Mouse (Mus musculus): Measurements from ENCODE around the gene Slc44a4. TPM values are rescaled to one million over a fixed set of nuclear protein-coding genes. Genes with fewer than 3 reads are reported as not detected.

Slc44a4 gene
- polyA plus RNA-seq (2017; shearing (Covaris generic)) = not detected

GRCm38 (mm10) chr17:34913930-34914665 lies at the start of gene Slc44a4:
TSS of gene Slc44a4 (plus strand) at chr17:34914466.

DNA sequence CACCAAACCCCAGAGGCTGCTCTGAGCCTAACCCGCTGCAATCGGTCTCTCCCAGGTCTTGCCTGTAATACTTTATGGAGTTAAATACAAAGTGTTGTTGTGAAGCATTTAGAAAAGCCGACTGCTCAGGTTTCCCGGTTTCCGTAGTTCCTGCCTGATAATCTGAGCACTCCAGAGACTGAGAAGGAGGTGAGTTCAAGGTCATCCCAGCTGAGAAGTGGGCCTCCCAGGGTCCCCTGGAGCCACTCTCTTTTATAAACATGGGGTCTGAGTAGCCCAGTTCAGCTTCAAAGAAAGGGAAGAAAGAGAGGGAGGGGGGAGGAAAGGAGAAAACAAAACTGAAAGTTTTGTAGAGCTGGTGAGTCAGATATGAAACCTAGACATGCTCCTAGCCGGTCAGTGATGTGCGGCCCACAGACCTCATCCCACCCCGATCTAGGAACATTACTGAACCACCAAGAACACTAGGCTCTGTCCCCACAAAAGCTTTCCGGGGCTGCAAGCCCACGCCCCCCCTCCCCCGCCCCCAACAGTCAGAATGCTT lies 34.9 kb upstream of the Slc44a4 start, which contains the start of gene Zbtb12:
Zbtb12 (plus strand) TSS at position 148 of the 544 bp plus-strand sequence.

DNA sequence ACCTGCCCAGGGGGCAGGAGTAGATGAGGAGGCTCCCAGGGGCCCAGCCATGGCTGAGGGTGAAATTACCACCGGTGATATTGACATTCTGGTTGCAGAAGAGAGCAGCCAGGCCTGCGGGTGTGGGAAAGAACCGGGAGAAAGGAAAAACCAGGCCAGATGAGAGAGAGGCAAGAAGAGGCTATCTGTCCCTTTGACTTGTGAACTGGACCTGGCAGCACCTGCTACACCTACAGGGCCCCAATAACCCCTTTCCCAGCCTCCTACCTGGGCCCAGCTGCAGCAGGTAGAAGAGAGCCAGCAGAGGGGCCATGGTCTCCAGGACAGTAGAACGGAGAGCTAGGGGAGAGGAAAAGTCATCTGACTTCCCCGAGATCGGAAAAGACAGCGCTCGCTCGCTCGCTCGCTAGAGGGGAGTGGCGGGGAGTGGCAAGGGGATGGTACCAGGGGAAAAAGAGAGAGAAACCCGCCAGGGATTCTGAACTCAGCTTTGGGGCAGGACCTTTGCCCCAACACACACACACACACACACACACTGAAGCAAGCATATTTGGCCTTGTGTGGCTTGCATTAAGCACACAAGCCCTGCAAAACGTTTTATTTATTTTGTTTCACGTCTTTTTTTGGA lies 32.5 kb upstream of the Slc44a4 start, which contains the start of gene Gm20547:
Gm20547 (minus strand) TSS at position 360 of the 628 bp plus-strand sequence.

GRCm38 (mm10) chr17:34898160-34898586 lies 16.1 kb upstream of the Slc44a4 start, which contains the start of the genes C2 and Ehmt2:
TSS of gene C2 (minus strand) at chr17:34898265.
TSS of gene Ehmt2 (plus strand) at chr17:34898469.

DNA sequence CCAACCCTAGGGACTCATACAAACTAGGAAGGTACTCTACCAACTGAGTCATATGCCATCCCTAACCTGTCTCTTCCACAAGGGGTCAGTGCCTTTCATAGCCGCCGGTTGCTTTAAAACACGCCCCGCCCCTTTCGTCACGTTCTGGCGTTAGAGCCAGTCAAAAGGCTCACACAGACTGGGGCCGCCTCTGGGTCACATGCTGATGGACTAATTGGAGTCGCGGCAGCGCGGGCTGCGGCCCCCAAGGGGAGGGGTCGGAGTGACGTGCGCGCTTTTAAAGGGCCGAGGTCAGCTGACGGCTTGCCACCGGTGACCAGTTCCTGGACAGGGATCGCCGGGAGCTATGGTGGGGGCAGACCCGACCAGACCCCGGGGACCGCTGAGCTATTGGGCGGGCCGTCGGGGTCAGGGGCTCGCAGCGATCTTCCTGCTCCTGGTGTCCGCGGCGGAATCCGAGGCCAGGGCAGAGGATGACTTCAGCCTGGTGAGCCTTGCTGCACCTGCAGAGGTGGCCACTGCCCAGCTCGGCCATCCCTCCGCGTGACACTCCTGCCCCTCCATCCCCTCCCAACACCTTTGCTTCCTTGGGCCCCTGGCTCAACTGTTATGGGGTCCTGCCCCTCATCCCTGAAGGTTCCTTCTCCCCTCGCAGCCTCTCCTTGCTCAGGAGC lies 16.9 kb downstream of the Slc44a4 start, which contains the start of gene Neu1:
Neu1 (plus strand) TSS at position 193 of the 674 bp plus-strand sequence.

DNA sequence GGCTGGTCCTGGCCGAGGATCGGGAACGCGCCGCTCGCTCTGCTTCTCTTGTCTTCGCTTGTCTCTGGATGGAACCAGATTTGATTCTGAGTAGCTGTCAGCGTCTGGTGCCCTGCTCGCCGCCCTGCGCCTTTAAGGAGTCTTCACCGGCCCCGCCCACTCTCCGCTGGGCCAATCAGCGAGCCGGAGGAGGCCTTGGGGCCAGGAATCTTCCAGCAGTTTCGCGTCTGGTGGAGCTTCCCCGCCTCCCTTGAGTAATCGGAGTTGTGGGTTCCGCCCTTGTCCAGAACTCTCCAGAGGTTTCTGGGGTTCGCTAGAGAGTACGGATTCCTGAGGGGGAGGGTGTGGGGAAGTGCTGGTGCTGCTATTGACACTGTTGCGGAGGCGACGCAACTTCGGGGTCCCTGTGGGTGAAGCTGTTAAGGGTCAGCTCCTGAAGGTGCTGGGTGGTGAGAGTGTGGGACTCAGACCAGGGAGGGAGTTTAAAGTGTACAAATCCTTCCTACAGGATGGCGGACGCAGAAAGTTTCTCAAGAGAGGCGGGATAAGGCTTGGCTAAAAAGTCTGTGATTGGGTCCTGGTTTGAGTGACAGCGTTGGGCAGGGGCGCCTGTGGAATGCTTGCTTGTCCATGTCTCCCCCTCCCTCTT lies 45.0 kb downstream of the Slc44a4 start, which contains the start of gene Hspa1b:
Hspa1b (minus strand) TSS at position 109 of the 649 bp plus-strand sequence.

GRCm38 (mm10) chr17:34969822-34970221 lies 55.6 kb downstream of the Slc44a4 start, which contains the start of gene Gm20481:
TSS of gene Gm20481 (plus strand) at chr17:34969912.

GRCm38 (mm10) chr17:34972069-34972749 lies 57.9 kb downstream of the Slc44a4 start, which contains the start of the genes Hspa1a and Hspa1l:
TSS of gene Hspa1a (minus strand) at chr17:34972156.
TSS of gene Hspa1l (plus strand) at chr17:34972703.

Other genes starting within 250 kb of the Slc44a4 start
- under 1 TPM in 1 of 2 experiments, not detected in 1; 0.07 TPM for gene Tnxb, start 243.9 kb upstream of the Slc44a4 start, polyA plus RNA-seq (2017; shearing (Covaris generic))
- 1 to 10 TPM in 1 of 2 experiments, not detected in 1; 3.0 TPM for gene C4b, start 170.6 kb upstream of the Slc44a4 start, polyA plus RNA-seq (2017; shearing (Covaris generic))
- not detected for gene Cyp21a1, start 109.9 kb upstream of the Slc44a4 start, polyA plus RNA-seq (2017; shearing (Covaris generic))
- 10 to 100 TPM; 37.4 to 47.4 TPM for gene Stk19, start 77.5 kb upstream of the Slc44a4 start, polyA plus RNA-seq (2017; shearing (Covaris generic))
- 10 to 100 TPM; 47.0 to 49.6 TPM for gene Dxo, start 77.4 kb upstream of the Slc44a4 start, polyA plus RNA-seq (2017; shearing (Covaris generic))
- 100 to 1,000 TPM in 1 of 2 experiments, 10 to 100 TPM in 1; 81.8 to 107 TPM for gene Skiv2l, start 64.3 kb upstream of the Slc44a4 start, polyA plus RNA-seq (2017; shearing (Covaris generic))
- gene Nelfe, start 64.1 kb upstream of the Slc44a4 start, polyA plus RNA-seq (2017; shearing (Covaris generic)) = 10 to 100 TPM; 37.9 to 46.0 TPM
- gene Cfb, start 51.9 kb upstream of the Slc44a4 start, polyA plus RNA-seq (2017; shearing (Covaris generic)) = 1 to 10 TPM; 1.8 to 8.9 TPM
- gene Zbtb12, start 35.0 kb upstream of the Slc44a4 start, polyA plus RNA-seq (2017; shearing (Covaris generic)) = under 1 TPM; 0.16 to 0.74 TPM
- not detected for gene Gm20547, start 32.4 kb upstream of the Slc44a4 start, polyA plus RNA-seq (2017; shearing (Covaris generic))
- gene C2, start 16.2 kb upstream of the Slc44a4 start, polyA plus RNA-seq (2017; shearing (Covaris generic)) = 1 to 10 TPM; 1.6 to 4.0 TPM
- gene Ehmt2, start 16.0 kb upstream of the Slc44a4 start, polyA plus RNA-seq (2017; shearing (Covaris generic)) = 10 to 100 TPM; 60.3 to 72.7 TPM
- gene Neu1, start 16.8 kb downstream of the Slc44a4 start, polyA plus RNA-seq (2017; shearing (Covaris generic)) = 10 to 100 TPM; 55.1 to 60.0 TPM
- 10 to 100 TPM in 1 of 2 experiments, under 1 TPM in 1; 0.70 to 78.1 TPM for gene Hspa1b, start 44.8 kb downstream of the Slc44a4 start, polyA plus RNA-seq (2017; shearing (Covaris generic))
- gene Gm20481, start 55.4 kb downstream of the Slc44a4 start, polyA plus RNA-seq (2017; shearing (Covaris generic)) = 1 to 10 TPM in 1 of 2 experiments, not detected in 1; 2.5 TPM
- 10 to 100 TPM in 1 of 2 experiments, not detected in 1; 18.3 TPM for gene Hspa1a, start 57.7 kb downstream of the Slc44a4 start, polyA plus RNA-seq (2017; shearing (Covaris generic))
- under 1 TPM; 0.27 to 0.50 TPM for gene Hspa1l, start 58.2 kb downstream of the Slc44a4 start, polyA plus RNA-seq (2017; shearing (Covaris generic))
- 10 to 100 TPM; 79.0 to 93.1 TPM for gene Lsm2, start 67.4 kb downstream of the Slc44a4 start, polyA plus RNA-seq (2017; shearing (Covaris generic))
- 100 to 1,000 TPM; 126 to 153 TPM for gene Vars, start 86.5 kb downstream of the Slc44a4 start, polyA plus RNA-seq (2017; shearing (Covaris generic))
- gene Vwa7, start 102.1 kb downstream of the Slc44a4 start, polyA plus RNA-seq (2017; shearing (Covaris generic)) = under 1 TPM in 1 of 2 experiments, not detected in 1; 0.52 TPM
- gene Sapcd1, start 113.5 kb downstream of the Slc44a4 start, polyA plus RNA-seq (2017; shearing (Covaris generic)) = under 1 TPM; 0.36 to 0.48 TPM
- gene Msh5, start 132.3 kb downstream of the Slc44a4 start, polyA plus RNA-seq (2017; shearing (Covaris generic)) = 1 to 10 TPM in 1 of 2 experiments, under 1 TPM in 1; 0.87 to 2.6 TPM
- gene Clic1, start 135.5 kb downstream of the Slc44a4 start, polyA plus RNA-seq (2017; shearing (Covaris generic)) = 100 to 1,000 TPM; 647 to 661 TPM
- gene Ddah2, start 144.6 kb downstream of the Slc44a4 start, polyA plus RNA-seq (2017; shearing (Covaris generic)) = 1 to 10 TPM in 1 of 2 experiments, under 1 TPM in 1; 0.83 to 2.7 TPM
- gene Ly6g6c, start 150.9 kb downstream of the Slc44a4 start, polyA plus RNA-seq (2017; shearing (Covaris generic)) = not detected
- gene Mpig6b, start 151.7 kb downstream of the Slc44a4 start, polyA plus RNA-seq (2017; shearing (Covaris generic)) = not detected
- under 1 TPM in 1 of 2 experiments, not detected in 1; 0.15 TPM for gene Ly6g6e, start 162.4 kb downstream of the Slc44a4 start, polyA plus RNA-seq (2017; shearing (Covaris generic))
- gene Ly6g6d, start 163.6 kb downstream of the Slc44a4 start, polyA plus RNA-seq (2017; shearing (Covaris generic)) = not detected
- gene Ly6g6f, start 171.1 kb downstream of the Slc44a4 start, polyA plus RNA-seq (2017; shearing (Covaris generic)) = under 1 TPM in 1 of 2 experiments, not detected in 1; 0.26 TPM
- gene Abhd16a, start 174.8 kb downstream of the Slc44a4 start, polyA plus RNA-seq (2017; shearing (Covaris generic)) = 10 to 100 TPM; 59.7 to 60.5 TPM
- under 1 TPM in 1 of 2 experiments, not detected in 1; 0.36 TPM for gene Ly6g5c, start 193.8 kb downstream of the Slc44a4 start, polyA plus RNA-seq (2017; shearing (Covaris generic))
- gene Ly6g5b, start 201.0 kb downstream of the Slc44a4 start, polyA plus RNA-seq (2017; shearing (Covaris generic)) = 1 to 10 TPM; 3.4 to 9.5 TPM
- 10 to 100 TPM; 53.8 to 59.4 TPM for gene Gpank1, start 207.0 kb downstream of the Slc44a4 start, polyA plus RNA-seq (2017; shearing (Covaris generic))
- gene Csnk2b, start 207.6 kb downstream of the Slc44a4 start, polyA plus RNA-seq (2017; shearing (Covaris generic)) = 100 to 1,000 TPM; 351 to 388 TPM
- 1 to 10 TPM in 1 of 2 experiments, under 1 TPM in 1; 0.88 to 2.4 TPM for gene D17H6S53E, start 211.9 kb downstream of the Slc44a4 start, polyA plus RNA-seq (2017; shearing (Covaris generic))
- under 1 TPM; 0.28 to 0.37 TPM for gene Apom, start 217.6 kb downstream of the Slc44a4 start, polyA plus RNA-seq (2017; shearing (Covaris generic))
- 10 to 100 TPM; 61.6 to 63.2 TPM for gene Bag6, start 220.7 kb downstream of the Slc44a4 start, polyA plus RNA-seq (2017; shearing (Covaris generic))